Mouse (Mus musculus) myocyte (in vitro differentiated cells): ENCODE results near the gene Pdcd2l. TPM values are rescaled to one million over a fixed set of nuclear protein-coding genes. Genes with fewer than 3 reads are reported as not detected.
"Not testable (repeated sequence)": the region's sequence is repeated elsewhere in the genome, so short reads cannot be mapped to it uniquely, and the experiment has no call there.

Experiments
- H3K27me3 ChIP-seq: one replicate; pipeline ENCODE4 v1.6.1; 2011; ENCODE audit not compliant: control insufficient read depth, insufficient read depth, insufficient read length
- H3K36me3 ChIP-seq: one replicate; pipeline ENCODE4 v1.6.1; 2011; ENCODE audit not compliant: control insufficient read depth, insufficient read depth
- H3K4me2 ChIP-seq: one replicate; pipeline ENCODE4 v1.6.1; 2011; ENCODE audit warnings: low read depth, control low read depth
- H3K4me3 ChIP-seq: one replicate; pipeline ENCODE4 v1.5.1; 2011; ENCODE audit warnings: mild to moderate bottlenecking, control low read depth, moderate library complexity
- H3K79me2 ChIP-seq: one replicate; pipeline ENCODE4 v1.6.1; 2011; ENCODE audit not compliant: control insufficient read depth, insufficient read depth
- H3ac ChIP-seq: one replicate; pipeline ENCODE4 v1.6.1; 2011; ENCODE audit not compliant: control insufficient read depth, insufficient read length
- CEBPB ChIP-seq: IDR thresholded peaks from 2 replicates; pipeline ENCODE4 v1.6.1; 2011; ENCODE audit warnings: mild to moderate bottlenecking, moderate library complexity; ENCODE audit not compliant: poor library complexity, insufficient read depth, severe bottlenecking
- E2F4 ChIP-seq: IDR thresholded peaks from one replicate; pipeline ENCODE4 v1.6.1; 2011; ENCODE audit warnings: mild to moderate bottlenecking, control low read depth, moderate library complexity; ENCODE audit not compliant: insufficient read depth
- MAX ChIP-seq: IDR thresholded peaks from one replicate; pipeline ENCODE4 v1.6.1; 2011; ENCODE audit warnings: low read depth, mild to moderate bottlenecking, control low read depth
- MYOD1 ChIP-seq, 3 experiments: IDR thresholded peaks; one replicate each; pipeline ENCODE4 v1.6.1; 2011; ENCODE audit warnings: control low read depth in 2 of 3, low read depth in 2 of 3, mild to moderate bottlenecking in 2 of 3, moderate library complexity in 1 of 3; ENCODE audit not compliant: insufficient read length in 2 of 3, control insufficient read depth in 1 of 3
- MYOG ChIP-seq, 3 experiments: IDR thresholded peaks; one replicate each; pipeline ENCODE4 v1.6.1; 2011; ENCODE audit warnings: control low read depth in 2 of 3, low read depth in 2 of 3, mild to moderate bottlenecking in 2 of 3; ENCODE audit not compliant: insufficient read length in 2 of 3, control insufficient read depth in 1 of 3, insufficient read depth in 1 of 3
- POLR2A ChIP-seq: IDR thresholded peaks from one replicate; pipeline ENCODE4 v1.6.1; 2011; ENCODE audit warnings: low read depth, mild to moderate bottlenecking, control low read depth, moderate library complexity; ENCODE audit not compliant: insufficient read length
- POLR2AphosphoS2 ChIP-seq: IDR thresholded peaks from one replicate; pipeline ENCODE4 v1.6.1; 2011; ENCODE audit warnings: low read depth, control low read depth; ENCODE audit not compliant: insufficient read length
- REST ChIP-seq: IDR thresholded peaks from one replicate; pipeline ENCODE4 v1.6.1; 2011; ENCODE audit warnings: mild to moderate bottlenecking, control low read depth, moderate library complexity; ENCODE audit not compliant: insufficient read depth, insufficient read length
- SRF ChIP-seq: IDR thresholded peaks from one replicate; pipeline ENCODE4 v1.6.1; 2011; ENCODE audit warnings: low read depth; ENCODE audit not compliant: control insufficient read depth, insufficient read length
- TCF12 ChIP-seq: IDR thresholded peaks from one replicate; pipeline ENCODE4 v1.6.1; 2011; ENCODE audit warnings: mild to moderate bottlenecking, control low read depth; ENCODE audit not compliant: poor library complexity, insufficient read depth, severe bottlenecking
- TCF3 ChIP-seq: IDR thresholded peaks from one replicate; pipeline ENCODE4 v1.6.1; 2011; ENCODE audit warnings: low read depth, control low read depth; ENCODE audit not compliant: insufficient read length
- USF1 ChIP-seq: IDR thresholded peaks from one replicate; pipeline ENCODE4 v1.6.1; 2011; ENCODE audit warnings: low read depth, mild to moderate bottlenecking, control low read depth, moderate library complexity
- polyA plus RNA-seq: library from polyadenylated mRNA; unstranded; fragments of >200 nt; fragmentation: generic; extraction: Trizol; gene quantifications from one replicate; pipeline ENCODE4 v1.2.1, GENCODE M21; 2012; ENCODE audit warnings: missing spikeins

Pdcd2l gene
- polyA plus RNA-seq, 1 experiment = 48.4 TPM

- H3ac ChIP-seq = peak overlapping the region; percentile 49
- H3K27me3 ChIP-seq = no peaks in the 10 kb centered on the region
- peak overlapping the region; percentile 59 for H3K4me3 ChIP-seq
- no peaks in the 10 kb centered on the region for H3K79me2 ChIP-seq
- TF ChIP-seq MAX = no peak
- no peak for TF ChIP-seq SRF
- TF ChIP-seq POLR2AphosphoS2 = no peak
- no peak for TF ChIP-seq REST
- no peak for TF ChIP-seq MYOD1 (IDR thresholded peaks at IDR 0.05; ENCODE audit: control insufficient read depth in 1 of 3, insufficient read length in 2 of 3, low read depth in 2 of 3)
- TF ChIP-seq TCF3 = no peak
- no peak for TF ChIP-seq USF1
- no peak for TF ChIP-seq CEBPB
- no peak for TF ChIP-seq MYOG (IDR thresholded peaks at IDR 0.05; ENCODE audit: control insufficient read depth in 1 of 3, insufficient read depth in 1 of 3, insufficient read length in 2 of 3, low read depth in 2 of 3)
- TF ChIP-seq TCF12 = no peak
- TF ChIP-seq E2F4 = no peak
- no peak for TF ChIP-seq POLR2A
- H3K4me2 ChIP-seq = peak overlapping the region; percentile 88
- H3K36me3 ChIP-seq = no peaks in the 10 kb centered on the region
These were observed 829 bp downstream of the Pdcd2l start for GRCm38 (mm10) chr7:34195632-34196031.

GRCm38 (mm10) chr7:34192825-34193224 lies 3.6 kb downstream of the Pdcd2l start:
- H3K4me3 ChIP-seq = no peak overlapping the region
- H3K27me3 ChIP-seq = no peaks in the 10 kb centered on the region
- TF ChIP-seq SRF (no peak), POLR2AphosphoS2 (no peak), USF1 (no peak), REST (no peak), TCF12 (no peak), TCF3 (no peak), MYOG (IDR thresholded peaks at IDR 0.05; ENCODE audit: control insufficient read depth in 1 of 3, insufficient read depth in 1 of 3, insufficient read length in 2 of 3, low read depth in 2 of 3) (no peak), CEBPB (no peak)
- no peak overlapping the region for H3K4me2 ChIP-seq
- H3K36me3 ChIP-seq = peaks cover 5% of the 10 kb centered on the region
- H3ac ChIP-seq = no peak overlapping the region
- no peaks in the 10 kb centered on the region for H3K79me2 ChIP-seq

GRCm38 (mm10) chr7:34189376-34189989 lies 7.0 kb downstream of the Pdcd2l start:
- H3K4me3 ChIP-seq = no peak overlapping the region
- no peaks in the 10 kb centered on the region for H3K79me2 ChIP-seq
- no peak overlapping the region for H3K4me2 ChIP-seq
- H3K36me3 ChIP-seq = peaks cover 24% of the 10 kb centered on the region
- H3K27me3 ChIP-seq = no peaks in the 10 kb centered on the region
- TF ChIP-seq SRF (no peak), CEBPB (no peak), MYOG (IDR thresholded peaks at IDR 0.05; ENCODE audit: control insufficient read depth in 1 of 3, insufficient read depth in 1 of 3, insufficient read length in 2 of 3, low read depth in 2 of 3) (no peak), E2F4 (no peak), MYOD1 (IDR thresholded peaks at IDR 0.05; ENCODE audit: control insufficient read depth in 1 of 3, insufficient read length in 2 of 3, low read depth in 2 of 3) (no peak), TCF12 (no peak), MAX (no peak)
- H3ac ChIP-seq = no peak overlapping the region

- Histone ChIP-seq H3K27me3 (no peaks in the 10 kb centered on the region), H3K4me2 (no peak overlapping the region), H3K79me2 (no peaks in the 10 kb centered on the region), H3K4me3 (no peak overlapping the region), H3ac (no peak overlapping the region), H3K36me3 (peaks cover 24% of the 10 kb centered on the region)
- TF ChIP-seq USF1 (no peak), CEBPB (no peak), MYOD1 (IDR thresholded peaks at IDR 0.05; ENCODE audit: control insufficient read depth in 1 of 3, insufficient read length in 2 of 3, low read depth in 2 of 3) (no peak), POLR2AphosphoS2 (no peak), TCF3 (no peak), MAX (no peak), SRF (no peak), POLR2A (no peak), MYOG (IDR thresholded peaks at IDR 0.05; ENCODE audit: control insufficient read depth in 1 of 3, insufficient read depth in 1 of 3, insufficient read length in 2 of 3, low read depth in 2 of 3) (no peak), REST (no peak), TCF12 (no peak), E2F4 (no peak)
These were observed 12.7 kb downstream of the Pdcd2l start for GRCm38 (mm10) chr7:34183794-34184193.

GRCm38 (mm10) chr7:34183356-34183755 lies 13.1 kb downstream of the Pdcd2l start:
- Histone ChIP-seq H3K4me3 (no peak overlapping the region), H3K27me3 (no peaks in the 10 kb centered on the region), H3K4me2 (no peak overlapping the region), H3K79me2 (no peaks in the 10 kb centered on the region), H3ac (no peak overlapping the region), H3K36me3 (peaks cover 24% of the 10 kb centered on the region)
- TF ChIP-seq CEBPB (no peak), E2F4 (no peak), REST (no peak), MYOD1 (IDR thresholded peaks at IDR 0.05; ENCODE audit: control insufficient read depth in 1 of 3, insufficient read length in 2 of 3, low read depth in 2 of 3) (no peak)

- not testable (repeated sequence) for H3K27me3 ChIP-seq, H3K4me3 ChIP-seq, H3ac ChIP-seq
These were observed 20.2 kb downstream of the Pdcd2l start for GRCm38 (mm10) chr7:34176241-34176640.

More at GRCm38 (mm10) chr7:34176241-34176640, 20.2 kb downstream of the Pdcd2l start:
- not testable (repeated sequence) for H3K4me2 ChIP-seq, H3K79me2 ChIP-seq, H3K36me3 ChIP-seq
